In genomic region chr1:37956690-37957431, GRCm38 (mm10) we compare ENCODE assay signal across 16 mouse cellular contexts. TPM values are rescaled to one million over a fixed set of nuclear protein-coding genes. Genes with fewer than 3 reads are reported as not detected.
DNase-seq lines count a peak whose midpoint lies in the region; ATAC-seq and TF ChIP-seq lines count a peak whose summit lies in the region.
"Had no signal": no experiment of that assay in that cellular context is flagged by ENCODE, and none has a peak within 500 bp of the region (broad histone marks: within the 10 kb centered on the region; RNA-seq: fewer than 3 reads in every experiment).

No protein-coding gene starts in this region.

- no peak overlapping the region for H3K27ac ChIP-seq in forebrain, postnatal 0 days (ENCODE audit: low read depth, low read length)
- H3K27ac ChIP-seq in forebrain, embryonic 10.5 days: no peak overlapping the region
- H3K27ac ChIP-seq: midbrain, embryonic 10.5 days had no signal

- H3K36me3 ChIP-seq in forebrain, postnatal 0 days (ENCODE audit: insufficient read depth): no peaks in the 10 kb centered on the region
- H3K36me3 ChIP-seq in forebrain, embryonic 10.5 days (replicated peaks): no peaks in the 10 kb centered on the region
- H3K36me3 ChIP-seq: midbrain, embryonic 10.5 days had no signal

- H3K4me2 ChIP-seq in forebrain, postnatal 0 days (ENCODE audit: low read depth): no peak overlapping the region

- H3K4me3 ChIP-seq in forebrain, postnatal 0 days (ENCODE audit: low read depth, low read length): no peak overlapping the region
- no peak overlapping the region for H3K4me3 ChIP-seq in forebrain, embryonic 10.5 days
- H3K4me3 ChIP-seq: midbrain, embryonic 10.5 days had no signal

- H3K9me3 ChIP-seq in forebrain, postnatal 0 days (ENCODE audit: low read length): no peaks in the 10 kb centered on the region
- H3K9me3 ChIP-seq in forebrain, embryonic 10.5 days: no peaks in the 10 kb centered on the region; the same call in 1 of the 2 replicates
- H3K9me3 ChIP-seq: midbrain, embryonic 10.5 days had no signal

- peak; percentile 23 for DNase-seq in forebrain, postnatal 0 days
- no peak for DNase-seq in forebrain, embryonic 10.5 days (ENCODE audit: extremely low spot score, low spot score)
- peak; percentile 2 to 44 for DNase-seq in left cerebral cortex, postnatal 25 days (ENCODE audit: low spot score in 2 of 2)
- DNase-seq in left cerebral cortex, adult 18-20 months (ENCODE audit: low spot score in 2 of 2): no peak
- peak; percentile 7 for DNase-seq in right cerebral cortex, postnatal 4 days
- DNase-seq in right cerebral cortex, postnatal 25 days: no peak
- DNase-seq in B cell, adult 2 months: no peak
- no peak for DNase-seq in urinary bladder, postnatal 4 days (ENCODE audit: low spot score in 2 of 2)
- DNase-seq: cerebellum, adult 18-20 months; heart, postnatal 10 days had no signal

- WGBS in forebrain, postnatal 0 days: 20% methylated on average over 3 of the region's 3 CpGs
- 60% methylated on average over 3 of the region's 3 CpGs for WGBS in forebrain, embryonic 10.5 days

- ATAC-seq in forebrain, postnatal 0 days: peak; percentile 59
- ATAC-seq: CD4-positive, CD25-positive, alpha-beta regulatory T cell, adult 4 months had no signal

- no peak overlapping the region for H3K9ac ChIP-seq in forebrain, postnatal 0 days

- intact Hi-C loops in left cerebral cortex, postnatal 25 days (cut with DNase I): no loop called here

- TF ChIP-seq CTCF in forebrain, postnatal 0 days (IDR thresholded peaks at IDR 0.05; ENCODE audit: low read depth): no peak

- no peaks in the 10 kb centered on the region for H3K27me3 ChIP-seq in forebrain, postnatal 0 days (ENCODE audit: insufficient read depth, low read length)
- no peaks in the 10 kb centered on the region for H3K27me3 ChIP-seq in forebrain, embryonic 10.5 days (ENCODE audit: poor library complexity, severe bottlenecking)

- no peaks in the 10 kb centered on the region for H3K4me1 ChIP-seq in forebrain, postnatal 0 days (ENCODE audit: insufficient read depth)
- H3K4me1 ChIP-seq in forebrain, embryonic 10.5 days: peaks cover 7% of the 10 kb centered on the region; the same call in 1 of the 2 replicates

RNA-seq across cellular contexts. Expression of gene Lyg1, which starts 0.7 kb away (rescaled TPM):
- not detected in 2 replicates for total RNA-seq in forebrain, postnatal 0 days (2014; rRNA removed)
- polyA plus RNA-seq in forebrain, postnatal 0 days (2015; fragmentation: Nextera tagmentation; extraction: Ambion mirVana): not detected in 2 replicates
- not detected in 2 replicates for polyA plus RNA-seq in forebrain, embryonic 10.5 days (2016; fragmentation: Nextera tagmentation; extraction: Ambion mirVana)
- total RNA-seq in left cerebral cortex, postnatal 25 days (2021): not detected
- total RNA-seq in left cerebral cortex, adult 18-20 months (2021): not detected
- total RNA-seq: gastrocnemius, adult 8-10 months; heart, postnatal 10 days had no signal
- polyA plus RNA-seq: CD4-positive, CD25-positive, alpha-beta regulatory T cell, adult 4 months; embryonic facial prominence, embryonic 11.5 days; limb, embryonic 14.5 days; midbrain, embryonic 10.5 days; stomach, embryonic 16.5 days had no signal

RNA-seq across cellular contexts. Expression of gene Lyg2, which starts 40.6 kb away (rescaled TPM):
- 0.05 TPM in 1 of 2 replicates, not detected in the other for total RNA-seq in forebrain, postnatal 0 days (2014; rRNA removed)
- polyA plus RNA-seq in forebrain, postnatal 0 days (2015; fragmentation: Nextera tagmentation; extraction: Ambion mirVana): not detected in 2 replicates
- not detected in 2 replicates for polyA plus RNA-seq in forebrain, embryonic 10.5 days (2016; fragmentation: Nextera tagmentation; extraction: Ambion mirVana)
- total RNA-seq in left cerebral cortex, postnatal 25 days (2021): not detected
- total RNA-seq in left cerebral cortex, adult 18-20 months (2021): not detected
- total RNA-seq: gastrocnemius, adult 8-10 months; heart, postnatal 10 days had no signal
- polyA plus RNA-seq: CD4-positive, CD25-positive, alpha-beta regulatory T cell, adult 4 months; embryonic facial prominence, embryonic 11.5 days; limb, embryonic 14.5 days; midbrain, embryonic 10.5 days; stomach, embryonic 16.5 days had no signal

RNA-seq across cellular contexts. Expression of gene Txndc9, which starts 40.8 kb away (rescaled TPM):
- 48.1 and 60.2 TPM in 2 replicates for total RNA-seq in forebrain, postnatal 0 days (2014; rRNA removed)
- polyA plus RNA-seq in forebrain, postnatal 0 days (2015; fragmentation: Nextera tagmentation; extraction: Ambion mirVana): 126 and 129 TPM in 2 replicates
- polyA plus RNA-seq in forebrain, embryonic 10.5 days (2016; fragmentation: Nextera tagmentation; extraction: Ambion mirVana): 134 and 140 TPM in 2 replicates
- 10 to 100 TPM; 55.9 to 63.2 TPM for total RNA-seq in left cerebral cortex, postnatal 25 days (2021)
- total RNA-seq in left cerebral cortex, adult 18-20 months (2021): 10 to 100 TPM; 56.6 to 71.1 TPM

RNA-seq across cellular contexts. Expression of gene Eif5b, which starts 40.9 kb away (rescaled TPM):
- total RNA-seq in forebrain, postnatal 0 days (2014; rRNA removed): 10.5 and 21.6 TPM in 2 replicates
- 13.7 and 18.1 TPM in 2 replicates for polyA plus RNA-seq in forebrain, postnatal 0 days (2015; fragmentation: Nextera tagmentation; extraction: Ambion mirVana)
- 28.4 and 28.5 TPM in 2 replicates for polyA plus RNA-seq in forebrain, embryonic 10.5 days (2016; fragmentation: Nextera tagmentation; extraction: Ambion mirVana)
- total RNA-seq in left cerebral cortex, postnatal 25 days (2021): 10 to 100 TPM; 40.0 to 40.2 TPM
- 10 to 100 TPM; 40.7 to 41.1 TPM for total RNA-seq in left cerebral cortex, adult 18-20 months (2021)

Comparison
In these comparisons a context has a peak if more than half of its experiments do, and no peak if none do; other contexts are left out.
1. DNase-seq: peak in forebrain, postnatal 0 days (single experiment), left cerebral cortex, postnatal 25 days (2 of 2) and right cerebral cortex, postnatal 4 days (single experiment); none in forebrain, embryonic 10.5 days (single experiment), left cerebral cortex, adult 18-20 months (0 of 2), right cerebral cortex, postnatal 25 days (single experiment), B cell, adult 2 months (0 of 2) and urinary bladder, postnatal 4 days (0 of 2).